Mouse (Mus musculus): ENCODE measurements around the gene Clec4b2.

- no peak for TF ChIP-seq POLR2A (IDR thresholded peaks at IDR 0.05; ENCODE audit: insufficient read depth, low read depth, low read length)
- TF ChIP-seq CTCF (IDR thresholded peaks at IDR 0.05; ENCODE audit: insufficient read depth, low read depth, low read length) = no peak
Measured at GRCm38 (mm10) chr6:123123195-123123594, 49.5 kb upstream of the Clec4b2 start.

All from olfactory bulb, adult 2 months (tissue).